Mouse (Mus musculus): ENCODE measurements around the gene Slx4.
"Not testable (repeated sequence)": the region's sequence is repeated elsewhere in the genome, so short reads cannot be mapped to it uniquely, and the experiment has no call there.

Gene Slx4

GRCm38 (mm10) chr16:4012882-4013570, 9.5 kb upstream of the Slx4 start:
- DNase-seq (ENCODE audit: low spot score), result no peak

- no peak for DNase-seq (ENCODE audit: low spot score)
These were observed 15.2 kb downstream of the Slx4 start for GRCm38 (mm10) chr16:3988410-3988809.

- DNase-seq (ENCODE audit: low spot score), result no peak
These were observed 20.3 kb downstream of the Slx4 start for GRCm38 (mm10) chr16:3983146-3983700.

- DNase-seq (ENCODE audit: low spot score), result no peak
These were observed 21.4 kb downstream of the Slx4 start for GRCm38 (mm10) chr16:3982173-3982572.

- no peak for DNase-seq (ENCODE audit: low spot score)
These were observed 26.9 kb downstream of the Slx4 start for GRCm38 (mm10) chr16:3976712-3977111.

- no peak for DNase-seq (ENCODE audit: low spot score)
These were observed 27.3 kb downstream of the Slx4 start, which contains the start of gene Nlrc3 for GRCm38 (mm10) chr16:3976251-3976671. TSS of gene Nlrc3 (minus strand) at chr16:3976632.

- DNase-seq (ENCODE audit: low spot score), result no peak
These were observed 27.9 kb downstream of the Slx4 start for GRCm38 (mm10) chr16:3975658-3976057.

GRCm38 (mm10) chr16:3974456-3974855, 29.1 kb downstream of the Slx4 start:
- DNase-seq (ENCODE audit: low spot score), result not testable (repeated sequence)

- DNase-seq (ENCODE audit: low spot score), result no peak
These were observed 38.0 kb downstream of the Slx4 start for GRCm38 (mm10) chr16:3965534-3965933.

- DNase-seq (ENCODE audit: low spot score), result no peak
These were observed 38.6 kb downstream of the Slx4 start for GRCm38 (mm10) chr16:3964990-3965389.

GRCm38 (mm10) chr16:3959261-3959660, 44.3 kb downstream of the Slx4 start:
- DNase-seq (ENCODE audit: low spot score), result no peak

- no peak for DNase-seq (ENCODE audit: low spot score)
These were observed 47.2 kb downstream of the Slx4 start for GRCm38 (mm10) chr16:3956369-3956768.

GRCm38 (mm10) chr16:3951141-3951540, 52.4 kb downstream of the Slx4 start:
- no peak for DNase-seq (ENCODE audit: low spot score)

GRCm38 (mm10) chr16:3934701-3935100, 68.9 kb downstream of the Slx4 start:
- no peak for DNase-seq (ENCODE audit: low spot score)

GRCm38 (mm10) chr16:3934091-3934490, 69.5 kb downstream of the Slx4 start:
- no peak for DNase-seq (ENCODE audit: low spot score)

- no peak for DNase-seq (ENCODE audit: low spot score)
These were observed 70.0 kb downstream of the Slx4 start for GRCm38 (mm10) chr16:3933536-3933935.

GRCm38 (mm10) chr16:3929151-3929550, 74.4 kb downstream of the Slx4 start:
- DNase-seq (ENCODE audit: low spot score), result no peak
